Mouse (Mus musculus): ENCODE measurements at regions not wholly inside any gene's neighbourhood (a gene's known extent, or its start where the extent isn't known, plus 50 kb on each side); places are given as distances from the start of the nearest gene placed in this dataset.

- Histone ChIP-seq H3K27me3 (replicated peaks) (no peaks in the 10 kb centered on the region), H3K4me3 (no peak overlapping the region), H3K9me3 (no peaks in the 10 kb centered on the region), H3K36me3 (no peaks in the 10 kb centered on the region), H3K4me1 (no peaks in the 10 kb centered on the region; the same call in 1 of the 2 replicates), H3K4me2 (replicated peaks) (no peak overlapping the region), H3K9ac (no peak overlapping the region), H3K27ac (no peak overlapping the region)
- WGBS, result 71% methylated on average over 10 of the region's 10 CpGs
- no peak for ATAC-seq (ENCODE audit: low FRiP score, low read depth)
Observed at GRCm38 (mm10) chr7:36949511-36949910, 251.6 kb downstream of the Tshz3 start.

- Histone ChIP-seq H3K4me3 (no peak overlapping the region), H3K9ac (no peak overlapping the region), H3K9me3 (0 out of 2 replicates have a peak, but pooled peaks cover 9% of the 10 kb centered on the region), H3K4me1 (no peaks in the 10 kb centered on the region), H3K27ac (no peak overlapping the region), H3K4me2 (replicated peaks) (no peak overlapping the region), H3K36me3 (no peaks in the 10 kb centered on the region), H3K27me3 (replicated peaks) (no peaks in the 10 kb centered on the region)
- no peak for ATAC-seq (ENCODE audit: low FRiP score, low read depth)
- 72% methylated on average over 3 of the region's 3 CpGs for WGBS
Observed at GRCm38 (mm10) chr7:36955376-36955775, 257.5 kb downstream of the Tshz3 start.

- H3K9ac ChIP-seq, result no peak overlapping the region
- H3K27me3 ChIP-seq (replicated peaks), result no peaks in the 10 kb centered on the region
- H3K4me3 ChIP-seq, result no peak overlapping the region
- H3K4me1 ChIP-seq, result no peaks in the 10 kb centered on the region
- no peaks in the 10 kb centered on the region for H3K36me3 ChIP-seq
- ATAC-seq (ENCODE audit: low FRiP score, low read depth), result no peak
- 78% methylated on average over 8 of the region's 8 CpGs for WGBS
- 0 out of 2 replicates have a peak, but pooled peaks cover 9% of the 10 kb centered on the region for H3K9me3 ChIP-seq
- H3K4me2 ChIP-seq (replicated peaks), result no peak overlapping the region
- no peak overlapping the region for H3K27ac ChIP-seq
Observed at GRCm38 (mm10) chr7:36958255-36958654, 260.3 kb downstream of the Tshz3 start.

GRCm38 (mm10) chr7:36971772-36972171 lies 273.9 kb downstream of the Tshz3 start:
- H3K9ac ChIP-seq, result no peak overlapping the region
- H3K4me3 ChIP-seq, result no peak overlapping the region
- H3K4me2 ChIP-seq (replicated peaks), result no peak overlapping the region
- H3K27me3 ChIP-seq (replicated peaks), result no peaks in the 10 kb centered on the region
- H3K27ac ChIP-seq, result no peak overlapping the region
- H3K36me3 ChIP-seq, result no peaks in the 10 kb centered on the region
- peaks cover 29% of the 10 kb centered on the region for H3K4me1 ChIP-seq
- no peak for ATAC-seq (ENCODE audit: low FRiP score, low read depth)
- WGBS, result 72% methylated on average over 7 of the region's 7 CpGs
- H3K9me3 ChIP-seq, result no peaks in the 10 kb centered on the region

GRCm38 (mm10) chr7:36973654-36974320 lies 275.9 kb downstream of the Tshz3 start:
- H3K36me3 ChIP-seq, result no peaks in the 10 kb centered on the region
- no peak overlapping the region for H3K4me2 ChIP-seq (replicated peaks)
- no peak overlapping the region for H3K4me3 ChIP-seq
- no peak for ATAC-seq (ENCODE audit: low FRiP score, low read depth)
- H3K27me3 ChIP-seq (replicated peaks), result no peaks in the 10 kb centered on the region
- no peak overlapping the region for H3K27ac ChIP-seq
- WGBS, result 30% methylated on average over 10 of the region's 10 CpGs
- H3K9ac ChIP-seq, result no peak overlapping the region
- H3K4me1 ChIP-seq, result peaks cover 25% of the 10 kb centered on the region
- H3K9me3 ChIP-seq, result no peaks in the 10 kb centered on the region

- H3K4me2 ChIP-seq (replicated peaks), result no peak overlapping the region
- H3K4me3 ChIP-seq, result no peak overlapping the region
- 48% methylated on average over 4 of the region's 4 CpGs for WGBS
- H3K27me3 ChIP-seq (replicated peaks), result no peaks in the 10 kb centered on the region
- ATAC-seq (ENCODE audit: low FRiP score, low read depth), result no peak
- no peak overlapping the region for H3K9ac ChIP-seq
- peaks cover 18% of the 10 kb centered on the region for H3K4me1 ChIP-seq
- no peak overlapping the region for H3K27ac ChIP-seq
- H3K9me3 ChIP-seq, result no peaks in the 10 kb centered on the region
- H3K36me3 ChIP-seq, result no peaks in the 10 kb centered on the region
Observed at GRCm38 (mm10) chr7:36974573-36974972, 276.7 kb downstream of the Tshz3 start.

- no peak for ATAC-seq (ENCODE audit: low FRiP score, low read depth)
- H3K9me3 ChIP-seq, result no peaks in the 10 kb centered on the region; the same call in 1 of the 2 replicates
- H3K4me2 ChIP-seq (replicated peaks), result 0 out of 2 replicates have a peak overlapping the region, but pooled peaks have one; percentile 20
- H3K36me3 ChIP-seq, result no peaks in the 10 kb centered on the region
- H3K9ac ChIP-seq, result no peak overlapping the region
- no peak overlapping the region for H3K27ac ChIP-seq
- H3K4me1 ChIP-seq, result peaks cover 18% of the 10 kb centered on the region
- no peak overlapping the region for H3K4me3 ChIP-seq
- H3K27me3 ChIP-seq (replicated peaks), result no peaks in the 10 kb centered on the region
- WGBS, result 23% methylated on average over 5 of the region's 5 CpGs
Observed at GRCm38 (mm10) chr7:36975475-36975874, 277.6 kb downstream of the Tshz3 start.

- no peaks in the 10 kb centered on the region for H3K27me3 ChIP-seq (replicated peaks)
- no peak overlapping the region for H3K27ac ChIP-seq
- no peak overlapping the region for H3K9ac ChIP-seq
- 59% methylated on average over 12 of the region's 12 CpGs for WGBS
- no peak overlapping the region for H3K4me2 ChIP-seq (replicated peaks)
- H3K4me1 ChIP-seq, result peaks cover 14% of the 10 kb centered on the region
- no peak overlapping the region for H3K4me3 ChIP-seq
- no peaks in the 10 kb centered on the region for H3K36me3 ChIP-seq
- no peaks in the 10 kb centered on the region; the same call in 1 of the 2 replicates for H3K9me3 ChIP-seq
- ATAC-seq (ENCODE audit: low FRiP score, low read depth), result 0 out of 2 replicates have a peak, but pooled peaks have one; percentile 21
Observed at GRCm38 (mm10) chr7:36977819-36978218, 279.9 kb downstream of the Tshz3 start.

- ATAC-seq (ENCODE audit: low FRiP score, low read depth), result no peak
- H3K27me3 ChIP-seq (replicated peaks), result no peaks in the 10 kb centered on the region
- H3K4me1 ChIP-seq, result no peaks in the 10 kb centered on the region
- H3K9me3 ChIP-seq, result peaks cover 7% of the 10 kb centered on the region
- 79% methylated on average over 1 of the region's 1 CpGs for WGBS
- H3K27ac ChIP-seq, result no peak overlapping the region
- no peak overlapping the region for H3K4me2 ChIP-seq (replicated peaks)
- H3K36me3 ChIP-seq, result no peaks in the 10 kb centered on the region
- no peak overlapping the region for H3K4me3 ChIP-seq
- no peak overlapping the region for H3K9ac ChIP-seq
Observed at GRCm38 (mm10) chr7:36989380-36989779, 291.5 kb downstream of the Tshz3 start.

- no peak for ATAC-seq (ENCODE audit: low FRiP score, low read depth)
- no peak overlapping the region for H3K4me2 ChIP-seq (replicated peaks)
- no peak overlapping the region for H3K9ac ChIP-seq
- H3K27ac ChIP-seq, result no peak overlapping the region
- no peaks in the 10 kb centered on the region for H3K27me3 ChIP-seq (replicated peaks)
- WGBS, result 89% methylated on average over 5 of the region's 5 CpGs
- no peaks in the 10 kb centered on the region for H3K9me3 ChIP-seq
- H3K4me3 ChIP-seq, result no peak overlapping the region
- no peaks in the 10 kb centered on the region for H3K4me1 ChIP-seq
- no peaks in the 10 kb centered on the region for H3K36me3 ChIP-seq
Observed at GRCm38 (mm10) chr7:37004601-37005000, 306.7 kb downstream of the Tshz3 start.

GRCm38 (mm10) chr7:37005701-37006100 lies 307.8 kb downstream of the Tshz3 start:
- H3K27me3 ChIP-seq (replicated peaks), result no peaks in the 10 kb centered on the region
- WGBS, result 92% methylated on average over 2 of the region's 2 CpGs
- H3K4me1 ChIP-seq, result no peaks in the 10 kb centered on the region
- H3K4me2 ChIP-seq (replicated peaks), result no peak overlapping the region
- H3K27ac ChIP-seq, result no peak overlapping the region
- no peak for ATAC-seq (ENCODE audit: low FRiP score, low read depth)
- H3K9me3 ChIP-seq, result no peaks in the 10 kb centered on the region
- H3K36me3 ChIP-seq, result no peaks in the 10 kb centered on the region
- no peak overlapping the region for H3K4me3 ChIP-seq
- H3K9ac ChIP-seq, result no peak overlapping the region

GRCm38 (mm10) chr7:37006921-37007320 lies 309.0 kb downstream of the Tshz3 start:
- H3K27me3 ChIP-seq (replicated peaks), result no peaks in the 10 kb centered on the region
- no peak overlapping the region for H3K4me3 ChIP-seq
- no peak overlapping the region for H3K4me2 ChIP-seq (replicated peaks)
- H3K27ac ChIP-seq, result no peak overlapping the region
- H3K9me3 ChIP-seq, result no peaks in the 10 kb centered on the region
- WGBS, result 71% methylated on average over 10 of the region's 10 CpGs
- ATAC-seq (ENCODE audit: low FRiP score, low read depth), result no peak
- no peak overlapping the region for H3K9ac ChIP-seq
- H3K36me3 ChIP-seq, result no peaks in the 10 kb centered on the region
- no peaks in the 10 kb centered on the region for H3K4me1 ChIP-seq

- WGBS, result 66% methylated on average over 6 of the region's 6 CpGs
- no peaks in the 10 kb centered on the region for H3K27me3 ChIP-seq (replicated peaks)
- H3K27ac ChIP-seq, result no peak overlapping the region
- no peaks in the 10 kb centered on the region for H3K36me3 ChIP-seq
- no peak for ATAC-seq (ENCODE audit: low FRiP score, low read depth)
- no peaks in the 10 kb centered on the region for H3K9me3 ChIP-seq
- no peak overlapping the region for H3K4me2 ChIP-seq (replicated peaks)
- H3K4me1 ChIP-seq, result no peaks in the 10 kb centered on the region
- H3K4me3 ChIP-seq, result no peak overlapping the region
- H3K9ac ChIP-seq, result no peak overlapping the region
Observed at GRCm38 (mm10) chr7:37011180-37011754, 313.3 kb downstream of the Tshz3 start.
